Mouse (Mus musculus) cerebellum, adult 2 months (tissue): ENCODE results near the gene Hap1.
A peak's percentile ranks its signal among the peaks of the same experiment; 100 is the strongest.

Source experiments
- CTCF ChIP-seq: fragments of 200-500 bp; IDR thresholded peaks from 2 replicates; pipeline ENCODE4 v1.5.1; 2011; ENCODE audit warnings: low read depth, mild to moderate bottlenecking, control low read depth, low read length, moderate library complexity, borderline replicate concordance; ENCODE audit not compliant: insufficient read depth
- POLR2A ChIP-seq: fragments of 200-500 bp; IDR thresholded peaks from 2 replicates; pipeline ENCODE4 v1.6.1; 2011; ENCODE audit warnings: low read length, control low read depth, borderline replicate concordance; ENCODE audit not compliant: insufficient read depth

DNA sequence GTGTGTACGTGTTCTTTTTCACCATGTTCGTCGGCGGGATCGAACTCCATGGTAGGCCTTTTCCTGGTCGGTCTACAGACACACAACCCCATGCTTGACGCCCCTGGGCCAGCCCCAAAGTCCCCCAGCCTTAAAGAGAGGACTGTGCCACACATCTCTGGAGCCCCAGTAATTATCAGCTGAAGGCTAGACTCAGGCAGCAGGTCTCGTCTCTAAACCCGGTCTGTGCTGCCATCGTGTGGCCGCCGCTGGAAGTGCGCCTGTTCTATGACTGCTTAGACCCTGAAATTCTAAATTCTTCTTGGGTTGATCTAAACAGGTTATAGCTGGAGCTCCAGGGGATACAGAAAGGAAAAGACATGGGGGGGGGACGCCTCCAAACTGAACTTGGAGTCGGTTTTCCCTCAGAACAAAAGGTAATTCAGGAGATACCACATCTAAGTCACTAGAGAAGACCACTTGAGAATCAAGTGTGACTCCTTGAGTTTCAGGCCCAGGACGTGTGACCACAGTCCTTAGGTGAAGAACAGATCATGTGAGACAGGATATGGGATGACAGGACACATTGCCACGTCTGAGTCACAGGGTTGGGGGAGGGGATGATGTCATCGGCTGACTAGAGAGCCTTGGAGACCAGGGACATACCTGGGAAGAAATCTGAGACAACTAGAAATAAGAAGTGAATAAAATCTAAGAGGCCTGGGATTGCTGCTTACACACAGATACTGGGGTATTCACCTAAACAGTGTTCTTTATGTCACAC is 57.5 kb downstream of the Hap1 start:
- TF ChIP-seq CTCF, result peak; percentile 85
- no peak for TF ChIP-seq POLR2A
